Mouse (Mus musculus) retina, embryonic 14.5 days (tissue): ENCODE results near the gene Misp.
A peak's percentile ranks its signal among the peaks of the same experiment; 100 is the strongest.

Experiments used
- DNase-seq: peaks from one replicate; pipeline ENCODE4 v3.0.0-alpha.2; 2015; ENCODE audit warnings: low spot score

Gene Misp

GRCm38 (mm10) chr10:79820782-79821181 is at the start of gene Misp:
Gene Misp (plus strand): TSS chr10:79820989.
- DNase-seq = no peak

GRCm38 (mm10) chr10:79772320-79772719 is 48.5 kb upstream of the Misp start:
- DNase-seq = no peak

DNA sequence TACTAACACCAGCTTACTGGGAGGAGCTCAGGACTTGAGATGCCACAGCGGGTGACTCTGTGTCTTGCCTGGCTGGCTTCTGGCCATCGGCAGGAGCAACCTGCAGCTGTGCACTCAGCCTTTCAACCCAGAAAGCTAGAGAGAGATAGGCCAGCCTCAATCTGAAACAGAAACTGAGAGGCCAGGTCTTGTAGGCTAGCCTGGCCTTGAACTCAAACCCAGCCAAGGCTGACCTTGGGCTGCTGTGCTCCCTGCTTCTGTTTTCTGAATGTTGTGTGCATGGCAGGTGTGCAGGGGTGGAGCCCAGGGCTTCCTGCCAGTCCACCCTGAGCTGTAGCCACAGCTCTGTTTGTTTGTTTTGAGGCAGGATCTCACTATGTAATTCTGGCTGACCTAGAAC is 47.6 kb upstream of the Misp start:
- DNase-seq = no peak

DNA sequence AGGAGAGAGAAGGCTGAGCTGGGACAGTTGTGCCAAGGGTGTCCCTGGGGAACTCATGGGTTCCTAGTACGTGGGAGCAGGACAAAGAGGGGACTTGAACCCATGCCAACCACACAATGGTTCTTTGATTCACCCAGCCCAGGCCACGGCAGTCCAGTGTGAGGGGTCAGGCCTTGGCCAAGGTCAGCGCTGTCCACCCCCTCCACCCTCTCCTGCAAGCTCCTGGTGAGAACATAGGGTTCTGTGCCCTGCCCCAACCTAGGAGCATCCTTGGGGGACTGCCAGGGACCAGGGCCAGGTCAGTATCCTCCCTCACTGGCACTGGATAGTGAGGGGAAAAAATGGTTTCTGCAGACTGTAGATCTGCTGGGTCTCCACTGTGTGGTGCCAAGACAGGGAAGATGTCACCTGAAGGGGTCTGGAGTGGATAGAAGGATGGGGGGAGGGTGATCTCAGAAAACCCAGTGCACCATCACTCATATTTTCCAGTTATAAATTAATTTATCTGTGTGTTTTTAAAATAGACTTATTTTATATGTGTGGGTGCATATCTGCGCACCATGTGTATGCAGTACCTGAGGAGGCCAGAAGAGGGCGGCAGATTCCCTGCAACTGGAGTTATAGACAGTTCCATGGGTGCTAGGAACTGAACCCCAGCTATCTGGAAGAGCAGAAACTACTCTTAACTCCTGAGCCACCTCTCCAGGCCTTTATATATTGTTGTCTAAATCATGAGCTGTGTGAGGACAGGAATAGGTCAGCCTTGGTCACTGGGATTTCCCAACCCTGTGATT is 46.1 kb upstream of the Misp start:
- no peak for DNase-seq

GRCm38 (mm10) chr10:79777103-79777531 is 43.7 kb upstream of the Misp start, which contains the start of gene Fstl3:
Gene Fstl3 (plus strand): TSS chr10:79777272.
- no peak for DNase-seq

DNA sequence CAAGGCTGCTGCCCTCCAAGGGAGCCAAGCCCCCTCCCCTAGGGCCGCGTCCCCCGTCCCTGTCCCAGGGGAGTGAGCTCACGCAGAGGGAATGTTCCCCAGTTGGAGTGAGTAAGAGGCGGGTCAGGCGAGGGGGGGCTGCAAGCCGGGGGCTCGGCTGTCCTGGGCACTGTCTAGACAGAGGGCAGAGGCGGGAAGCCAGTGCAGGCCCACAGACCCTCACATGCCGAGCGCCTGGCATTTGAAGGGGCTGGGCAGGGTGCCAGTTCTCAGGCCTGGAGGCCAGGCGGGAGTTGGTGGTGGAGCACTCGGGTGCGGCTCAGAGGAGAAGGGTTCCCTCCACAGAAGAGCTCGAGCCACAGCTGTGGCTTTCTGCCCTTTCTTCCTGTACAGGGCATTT is 42.8 kb upstream of the Misp start:
- no peak for DNase-seq

DNA sequence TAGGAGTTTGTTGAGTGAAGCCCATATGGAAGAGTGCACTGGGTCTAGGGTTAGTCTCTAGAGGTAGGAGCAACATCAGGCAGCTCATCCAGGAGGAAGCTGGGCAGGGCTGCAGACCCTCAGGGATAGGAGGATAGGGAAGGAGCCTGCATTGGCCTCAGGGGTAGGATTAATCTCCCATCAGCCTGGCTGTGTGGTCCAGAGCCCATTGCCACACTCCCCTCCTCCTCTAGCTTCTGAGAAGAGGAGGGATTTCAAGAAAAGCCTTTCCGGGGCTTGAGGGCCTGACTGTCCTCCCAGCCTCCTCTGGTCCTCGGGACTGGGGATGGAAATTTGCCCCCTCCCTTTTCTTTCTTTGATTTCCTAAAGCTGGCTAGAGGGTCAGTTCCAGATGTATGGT is 41.6 kb upstream of the Misp start:
- DNase-seq = no peak

DNA sequence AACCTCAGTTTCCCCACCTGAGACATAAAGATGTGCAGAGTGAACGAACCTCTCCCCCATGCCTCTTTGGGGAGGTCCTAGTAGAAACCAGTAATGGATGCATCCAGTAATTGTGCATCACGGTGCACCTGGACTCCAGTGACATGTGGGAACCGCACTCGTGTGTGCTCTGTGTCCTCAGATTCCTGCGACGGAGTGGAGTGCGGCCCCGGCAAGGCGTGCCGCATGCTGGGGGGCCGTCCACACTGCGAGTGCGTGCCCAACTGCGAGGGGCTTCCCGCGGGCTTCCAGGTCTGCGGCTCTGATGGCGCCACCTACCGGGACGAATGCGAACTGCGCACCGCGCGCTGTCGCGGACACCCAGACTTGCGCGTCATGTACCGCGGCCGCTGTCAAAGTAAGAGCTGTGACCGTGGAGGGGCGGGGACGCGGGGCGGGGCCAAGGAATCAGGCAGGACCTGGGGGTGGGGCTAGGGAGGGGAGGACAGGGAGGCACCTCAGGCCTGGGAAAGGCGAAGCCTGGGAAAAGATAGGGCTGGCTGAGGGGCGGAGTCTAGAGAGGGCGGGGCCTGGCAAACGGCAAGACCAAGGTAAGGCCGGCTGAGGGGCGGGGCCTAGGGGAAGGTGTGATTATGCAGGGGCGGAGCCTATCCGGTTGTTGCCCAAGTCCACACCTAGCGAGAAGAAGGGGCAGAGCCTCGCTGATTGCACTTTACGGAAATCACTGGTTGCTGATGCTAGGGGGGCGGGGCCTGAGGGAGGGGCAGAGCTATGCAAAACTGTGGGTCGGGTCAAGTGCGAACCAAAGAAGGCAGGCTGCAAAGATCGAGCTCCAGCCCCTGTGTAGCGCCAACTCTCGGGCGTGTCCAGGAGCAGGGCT is 40.8 kb upstream of the Misp start:
- DNase-seq = peak; percentile 97

GRCm38 (mm10) chr10:79780664-79781015 is 40.1 kb upstream of the Misp start:
- peak; percentile 80 for DNase-seq

- no peak for DNase-seq
Measured at GRCm38 (mm10) chr10:79781139-79781538, 39.6 kb upstream of the Misp start.

- no peak for DNase-seq
Measured at GRCm38 (mm10) chr10:79781956-79782355, 38.8 kb upstream of the Misp start.

- no peak for DNase-seq
Measured at GRCm38 (mm10) chr10:79783050-79783449, 37.7 kb upstream of the Misp start.

DNA sequence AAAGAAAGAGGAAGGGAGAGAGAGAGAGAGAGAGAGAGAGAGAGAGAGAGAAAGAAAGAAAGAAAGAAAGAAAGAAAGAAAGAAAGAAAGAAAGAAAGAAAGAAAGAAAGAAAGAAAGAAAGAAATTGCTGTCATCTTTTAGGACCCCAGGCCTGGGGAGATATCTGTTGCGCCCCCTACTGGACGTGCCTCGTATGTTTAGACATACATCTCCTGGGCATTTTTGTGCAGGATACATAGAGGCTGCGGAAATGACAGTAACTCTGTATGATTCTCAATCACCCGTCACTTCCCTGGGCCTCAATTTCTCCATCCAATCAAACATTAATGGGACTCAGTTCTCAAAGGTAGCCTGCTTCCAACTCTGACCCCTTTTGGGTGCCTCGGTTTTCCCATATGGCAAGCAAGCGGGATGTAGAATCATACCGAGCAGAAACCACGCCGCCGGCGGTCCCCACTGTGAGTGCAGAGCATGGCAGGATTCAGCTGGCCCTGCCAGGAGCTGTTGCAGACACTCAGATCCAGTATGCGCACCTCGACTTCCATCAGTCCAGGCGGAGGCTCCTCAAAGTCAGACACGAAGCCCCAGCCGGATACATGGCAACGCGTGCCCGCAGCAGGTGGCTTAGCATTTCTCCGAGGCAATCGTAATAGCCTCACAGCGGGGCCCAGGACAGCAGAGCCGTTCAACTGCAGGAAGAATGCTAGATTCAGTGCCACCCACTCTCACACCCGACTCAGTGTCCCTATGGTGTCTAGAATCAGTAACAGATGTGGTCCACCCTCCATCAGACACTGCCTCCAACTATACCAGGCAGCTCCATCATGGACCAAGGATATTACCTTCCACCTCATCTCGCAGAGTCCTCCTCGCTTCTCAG is 36.6 kb upstream of the Misp start:
- DNase-seq = peak; percentile 77

DNA sequence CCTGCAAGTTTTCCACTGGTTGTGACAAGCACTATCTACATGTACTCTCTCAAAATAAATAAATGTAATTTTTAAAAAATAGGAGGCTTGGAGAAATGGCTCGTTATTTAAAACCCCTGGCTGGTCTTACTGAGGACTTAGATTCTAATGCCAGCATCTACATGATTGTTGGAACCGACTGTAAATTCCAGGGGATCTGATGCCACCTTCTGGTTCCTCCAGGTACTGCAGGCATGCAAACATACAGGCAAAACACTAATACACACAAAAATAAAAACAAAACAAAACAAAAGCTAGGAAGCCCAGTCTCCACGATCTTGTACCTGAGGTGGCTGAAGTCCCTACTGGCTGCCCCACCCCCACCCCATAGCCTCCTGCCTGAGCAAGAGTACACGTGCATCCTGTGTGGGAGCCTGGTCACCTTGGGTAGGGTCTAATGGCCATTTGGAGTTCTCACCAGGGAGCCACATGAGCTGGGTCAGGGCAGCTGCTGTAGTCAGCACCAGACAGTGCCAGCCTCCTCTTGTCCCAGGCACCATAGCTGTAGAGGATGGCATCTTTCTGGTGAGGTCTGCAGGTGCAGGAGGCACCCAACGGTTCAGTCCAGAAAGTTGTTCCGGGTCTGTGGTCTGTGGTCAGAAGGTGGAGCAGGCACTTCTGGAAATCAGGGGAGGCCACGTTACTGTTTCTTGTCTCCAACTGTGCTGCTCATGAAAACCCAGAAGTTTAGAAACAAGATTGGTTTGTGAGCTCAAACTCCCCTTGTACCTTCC is 32.2 kb upstream of the Misp start:
- DNase-seq = peak; percentile 87

- DNase-seq = no peak
Measured at GRCm38 (mm10) chr10:79789581-79789980, 31.2 kb upstream of the Misp start.

DNA sequence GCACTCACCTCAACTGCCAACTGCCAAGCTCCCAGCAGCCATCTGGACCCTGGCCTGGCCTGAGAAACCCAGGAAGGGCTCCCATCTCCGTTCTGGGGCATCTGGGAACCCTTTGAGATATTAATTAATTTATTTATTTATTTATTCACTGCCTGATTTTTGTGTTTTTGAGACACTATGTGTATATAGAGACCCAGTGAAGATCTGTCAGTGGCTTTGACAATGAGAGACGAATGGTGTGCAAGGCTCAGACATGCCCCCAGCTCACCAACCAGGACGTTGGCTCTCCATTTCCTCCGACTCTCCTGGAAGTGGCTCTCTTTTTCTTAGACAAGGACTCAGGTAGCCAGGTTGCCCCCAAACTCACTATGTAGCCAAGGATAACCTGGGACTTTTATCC is 29.9 kb upstream of the Misp start, which contains the start of gene Prss57:
Gene Prss57 (minus strand): TSS at position 101 of the 400 bp plus-strand sequence.
- no peak for DNase-seq

GRCm38 (mm10) chr10:79792339-79793040 is 28.3 kb upstream of the Misp start:
- no peak for DNase-seq

GRCm38 (mm10) chr10:79793051-79793737 is 27.6 kb upstream of the Misp start, which contains the start of gene Palm:
Gene Palm (plus strand): TSS chr10:79793572.
- peak; percentile 88 for DNase-seq

GRCm38 (mm10) chr10:79793738-79794490 is 26.9 kb upstream of the Misp start:
- DNase-seq = peak; percentile 56
